Mouse (Mus musculus): ENCODE measurements around the gene Tmem270. TPM values are rescaled to one million over a fixed set of nuclear protein-coding genes. Genes with fewer than 3 reads are reported as not detected.

Tmem270 gene
- total and polyA plus RNA-seq, 2 experiments from 2014 or later, result 0.19 TPM; not detected in 1

DNA sequence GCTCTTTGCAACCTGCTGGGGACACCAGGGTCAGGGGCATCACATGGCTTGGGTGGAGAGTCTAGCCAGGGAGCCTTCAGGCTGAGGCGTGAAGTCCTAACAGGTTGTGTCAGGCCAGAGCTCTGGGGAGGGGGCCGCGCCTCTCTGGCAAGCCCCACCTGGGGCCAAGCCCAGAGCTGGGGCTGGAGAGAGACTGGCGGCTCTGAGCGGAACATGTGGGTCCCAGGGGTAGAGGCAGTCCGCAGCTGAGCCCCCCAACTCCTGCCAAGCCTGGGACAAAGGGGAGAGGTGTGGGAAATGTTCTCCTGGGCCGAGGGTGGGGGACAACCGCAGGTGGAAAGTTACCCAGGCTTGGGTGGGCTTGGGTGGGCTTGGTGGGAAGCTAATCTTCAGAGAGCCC lies 9.6 kb downstream of the Tmem270 start:
- no peaks in the 10 kb centered on the region for H3K27me3 ChIP-seq (ENCODE audit: insufficient read depth, low read length)
- no peaks in the 10 kb centered on the region for H3K4me1 ChIP-seq (ENCODE audit: insufficient read depth, low read length)
- no peak for DNase-seq (ENCODE audit: low spot score)
- no peak overlapping the region for H3K4me3 ChIP-seq (ENCODE audit: low read depth, low read length)
- WGBS, result 77% methylated on average over 8 of the region's 8 CpGs
- ATAC-seq (ENCODE audit: low FRiP score), result no peak
- H3K9me3 ChIP-seq (ENCODE audit: low read length), result no peaks in the 10 kb centered on the region
- no peak overlapping the region for H3K27ac ChIP-seq (ENCODE audit: low read depth, low read length)
- TF ChIP-seq CTCF (IDR thresholded peaks at IDR 0.05), result no peak
- H3K36me3 ChIP-seq (ENCODE audit: insufficient read depth, low read length), result no peaks in the 10 kb centered on the region
- no peak overlapping the region for H3K4me2 ChIP-seq (ENCODE audit: low read depth, low read length, poor library complexity, severe bottlenecking)
- H3K9ac ChIP-seq (replicated peaks; ENCODE audit: low read length, poor library complexity, severe bottlenecking), result no peak overlapping the region

- no peaks in the 10 kb centered on the region for H3K4me1 ChIP-seq (ENCODE audit: insufficient read depth, low read length)
- H3K9ac ChIP-seq (replicated peaks; ENCODE audit: low read length, poor library complexity, severe bottlenecking), result no peak overlapping the region
- no peaks in the 10 kb centered on the region for H3K36me3 ChIP-seq (ENCODE audit: insufficient read depth, low read length)
- WGBS, result 79% methylated on average over 8 of the region's 8 CpGs
- H3K27ac ChIP-seq (ENCODE audit: low read depth, low read length), result no peak overlapping the region
- ATAC-seq (ENCODE audit: low FRiP score) (no peak), DNase-seq (ENCODE audit: low spot score) (no peak)
- no peaks in the 10 kb centered on the region for H3K27me3 ChIP-seq (ENCODE audit: insufficient read depth, low read length)
- no peak overlapping the region for H3K4me2 ChIP-seq (ENCODE audit: low read depth, low read length, poor library complexity, severe bottlenecking)
- no peaks in the 10 kb centered on the region for H3K9me3 ChIP-seq (ENCODE audit: low read length)
- H3K4me3 ChIP-seq (ENCODE audit: low read depth, low read length), result no peak overlapping the region
- no peak for TF ChIP-seq CTCF (IDR thresholded peaks at IDR 0.05)
Observed at GRCm38 (mm10) chr5:134895291-134895690, 11.2 kb downstream of the Tmem270 start.

DNA sequence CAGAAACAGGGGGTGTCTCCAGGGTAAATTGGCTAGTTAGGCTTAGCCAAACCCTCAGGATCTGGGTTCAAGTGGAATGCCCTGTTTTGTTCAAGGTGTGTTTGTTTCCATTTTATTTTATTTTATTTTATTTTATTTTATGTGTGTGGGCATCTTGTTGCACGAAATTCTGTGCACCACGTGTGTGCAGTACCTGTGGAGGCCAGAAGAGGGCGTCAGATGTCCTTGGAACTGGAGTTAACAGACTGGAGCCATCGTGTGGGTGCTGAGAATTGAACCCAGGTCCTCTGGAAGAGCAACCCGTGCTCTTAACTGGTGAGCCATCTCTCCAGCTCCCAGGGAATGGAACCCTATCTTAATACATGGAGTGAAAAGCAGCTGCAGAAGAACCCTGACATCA lies 13.8 kb downstream of the Tmem270 start:
- H3K27me3 ChIP-seq (ENCODE audit: insufficient read depth, low read length), result no peaks in the 10 kb centered on the region
- no peaks in the 10 kb centered on the region for H3K4me1 ChIP-seq (ENCODE audit: insufficient read depth, low read length)
- no peak overlapping the region for H3K4me3 ChIP-seq (ENCODE audit: low read depth, low read length)
- H3K27ac ChIP-seq (ENCODE audit: low read depth, low read length), result no peak overlapping the region
- peak; percentile 35 for TF ChIP-seq CTCF (IDR thresholded peaks at IDR 0.05)
- H3K4me2 ChIP-seq (ENCODE audit: low read depth, low read length, poor library complexity, severe bottlenecking), result no peak overlapping the region
- no peaks in the 10 kb centered on the region for H3K36me3 ChIP-seq (ENCODE audit: insufficient read depth, low read length)
- no peaks in the 10 kb centered on the region for H3K9me3 ChIP-seq (ENCODE audit: low read length)
- ATAC-seq (ENCODE audit: low FRiP score) (no peak), DNase-seq (ENCODE audit: low spot score) (no peak)
- no peak overlapping the region for H3K9ac ChIP-seq (replicated peaks; ENCODE audit: low read length, poor library complexity, severe bottlenecking)
- WGBS, result 84% methylated on average over 5 of the region's 5 CpGs

DNA sequence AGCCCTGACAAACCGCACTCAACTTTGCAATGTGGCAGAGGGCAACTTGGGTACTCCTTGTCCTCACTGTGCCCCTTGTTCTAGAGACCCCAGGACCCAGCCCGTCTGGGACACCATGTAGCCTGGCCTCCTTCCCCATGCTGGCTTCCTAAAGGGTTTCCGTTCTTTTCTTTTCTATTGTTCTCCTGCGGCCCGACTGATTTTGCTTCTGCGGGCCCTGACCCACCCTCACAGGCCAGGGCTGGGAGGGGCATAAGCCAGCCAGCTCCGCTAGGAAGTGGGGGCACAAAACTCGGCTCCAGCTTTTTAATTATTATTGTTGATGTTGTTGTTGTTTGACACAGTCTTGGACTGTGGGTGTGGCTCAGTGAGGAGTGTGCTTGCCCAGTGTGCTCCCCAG lies 15.0 kb downstream of the Tmem270 start:
- 64% methylated on average over 8 of the region's 8 CpGs for WGBS
- ATAC-seq (ENCODE audit: low FRiP score), result no peak
- Histone ChIP-seq H3K4me1 (ENCODE audit: insufficient read depth, low read length) (no peaks in the 10 kb centered on the region), H3K27ac (ENCODE audit: low read depth, low read length) (no peak overlapping the region), H3K36me3 (ENCODE audit: insufficient read depth, low read length) (no peaks in the 10 kb centered on the region), H3K4me2 (ENCODE audit: low read depth, low read length, poor library complexity, severe bottlenecking) (no peak overlapping the region), H3K4me3 (ENCODE audit: low read depth, low read length) (no peak overlapping the region), H3K27me3 (ENCODE audit: insufficient read depth, low read length) (no peaks in the 10 kb centered on the region), H3K9me3 (ENCODE audit: low read length) (no peaks in the 10 kb centered on the region), H3K9ac (replicated peaks; ENCODE audit: low read length, poor library complexity, severe bottlenecking) (no peak overlapping the region)
- no peak for DNase-seq (ENCODE audit: low spot score)
- TF ChIP-seq CTCF (IDR thresholded peaks at IDR 0.05), result no peak

DNA sequence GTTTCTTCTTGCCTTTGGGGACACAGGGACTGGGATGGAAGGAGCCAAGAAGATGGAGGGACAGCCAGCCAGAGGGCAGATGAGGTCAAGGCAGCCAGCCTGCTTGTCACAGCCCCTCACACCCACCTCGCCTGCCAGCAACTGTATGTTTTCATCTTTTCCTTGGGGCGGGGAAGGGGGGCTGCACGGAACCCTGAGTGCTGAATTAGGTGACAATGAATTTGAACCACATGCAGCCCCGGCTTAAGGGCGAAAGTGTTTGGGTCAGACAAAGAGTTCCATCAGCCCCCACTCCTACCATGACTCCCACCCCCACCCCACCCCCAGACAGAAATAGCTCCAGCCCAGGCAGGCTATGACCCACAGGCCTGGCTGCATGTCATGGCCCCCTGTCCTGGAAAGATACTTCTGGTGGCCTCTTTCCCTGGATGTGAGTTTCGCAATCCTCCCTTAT lies 15.9 kb downstream of the Tmem270 start:
- Histone ChIP-seq H3K36me3 (ENCODE audit: insufficient read depth, low read length) (no peaks in the 10 kb centered on the region), H3K9me3 (ENCODE audit: low read length) (no peaks in the 10 kb centered on the region), H3K27me3 (ENCODE audit: insufficient read depth, low read length) (no peaks in the 10 kb centered on the region), H3K4me3 (ENCODE audit: low read depth, low read length) (no peak overlapping the region), H3K27ac (ENCODE audit: low read depth, low read length) (no peak overlapping the region), H3K4me1 (ENCODE audit: insufficient read depth, low read length) (no peaks in the 10 kb centered on the region), H3K9ac (replicated peaks; ENCODE audit: low read length, poor library complexity, severe bottlenecking) (no peak overlapping the region), H3K4me2 (ENCODE audit: low read depth, low read length, poor library complexity, severe bottlenecking) (no peak overlapping the region)
- 90% methylated on average over 6 of the region's 6 CpGs for WGBS
- TF ChIP-seq CTCF (IDR thresholded peaks at IDR 0.05), result no peak
- ATAC-seq (ENCODE audit: low FRiP score), result no peak
- DNase-seq (ENCODE audit: low spot score), result no peak

GRCm38 (mm10) chr5:134888505-134888904 lies 18.0 kb downstream of the Tmem270 start:
- no peaks in the 10 kb centered on the region for H3K27me3 ChIP-seq (ENCODE audit: insufficient read depth, low read length)
- WGBS, result 85% methylated on average over 7 of the region's 7 CpGs
- no peak overlapping the region for H3K9ac ChIP-seq (replicated peaks; ENCODE audit: low read length, poor library complexity, severe bottlenecking)
- no peaks in the 10 kb centered on the region for H3K36me3 ChIP-seq (ENCODE audit: insufficient read depth, low read length)
- no peak overlapping the region for H3K4me3 ChIP-seq (ENCODE audit: low read depth, low read length)
- H3K4me1 ChIP-seq (ENCODE audit: insufficient read depth, low read length), result no peaks in the 10 kb centered on the region
- H3K9me3 ChIP-seq (ENCODE audit: low read length), result no peaks in the 10 kb centered on the region
- ATAC-seq (ENCODE audit: low FRiP score) (no peak), DNase-seq (ENCODE audit: low spot score) (no peak)
- no peak for TF ChIP-seq CTCF (IDR thresholded peaks at IDR 0.05)
- no peak overlapping the region for H3K4me2 ChIP-seq (ENCODE audit: low read depth, low read length, poor library complexity, severe bottlenecking)
- H3K27ac ChIP-seq (ENCODE audit: low read depth, low read length), result no peak overlapping the region

Measured in midbrain, postnatal 0 days (tissue).